Mouse (Mus musculus) kidney, adult 2 months (tissue): ENCODE data around the gene Golga1. TPM values are rescaled to one million over a fixed set of nuclear protein-coding genes. Genes with fewer than 3 reads are reported as not detected.

Experiments
- DNase-seq: peaks from one replicate; pipeline ENCODE4 v3.0.0; 2021
- H3K27ac ChIP-seq: fragments of 200-500 bp; 2 replicates; pipeline ENCODE4 v1.5.1; 2012; ENCODE audit warnings: low read depth, low read length, control low read depth, inconsistent platforms; ENCODE audit not compliant: insufficient read depth
- H3K27me3 ChIP-seq: fragments of 200-500 bp; replicated peaks from 2 replicates; pipeline ENCODE4 v1.6.1; 2012; ENCODE audit warnings: mild to moderate bottlenecking, moderate library complexity, low read length, inconsistent platforms; ENCODE audit not compliant: control insufficient read depth, insufficient read depth
- H3K36me3 ChIP-seq: fragments of 200-500 bp; 2 replicates; pipeline ENCODE4 v1.6.1; 2012; ENCODE audit warnings: mild to moderate bottlenecking, moderate library complexity, low read length, inconsistent platforms; ENCODE audit not compliant: control insufficient read depth, insufficient read depth
- H3K4me1 ChIP-seq: fragments of 200-500 bp; 2 replicates; pipeline ENCODE4 v1.6.1; 2011; ENCODE audit warnings: low read length; ENCODE audit not compliant: control insufficient read depth, insufficient read depth
- H3K4me3 ChIP-seq: fragments of 200-500 bp; 2 replicates; pipeline ENCODE4 v1.5.1; 2011; ENCODE audit warnings: mild to moderate bottlenecking, low read depth, low read length, control low read depth; ENCODE audit not compliant: insufficient read depth
- CTCF ChIP-seq: fragments of 200-500 bp; conservative IDR thresholded peaks from 2 replicates; pipeline ENCODE4 v1.5.1; 2011; ENCODE audit warnings: low read depth, mild to moderate bottlenecking, control low read depth, low read length, moderate library complexity, mixed read lengths; ENCODE audit not compliant: insufficient read depth, insufficient read length
- POLR2A ChIP-seq: fragments of 200-500 bp; IDR thresholded peaks from one replicate; pipeline ENCODE4 v1.6.1; 2011; ENCODE audit warnings: low read depth, low read length, control low read depth
- WGBS: fragments of 180-500 bp; shearing (Covaris S2); methylation state at CpG from one replicate; pipeline ENCODE4 v1.1.7; 2018; 5-methylcytosine and 5-hydroxymethylcytosine counted together
- polyA plus RNA-seq: library from polyadenylated mRNA; depleted of rRNA; stranded (reverse); fragments of >200 nt; gene quantifications from 2 replicates; pipeline ENCODE4 v1.2.3, GENCODE M21; 2012

The Golga1 gene
- polyA plus RNA-seq, 1 experiment, result 10.5 TPM

- H3K27me3 ChIP-seq, result no peaks in the 10 kb centered on the region
- H3K27ac ChIP-seq, result no peak overlapping the region
- TF ChIP-seq POLR2A, result no peak
- no peak for TF ChIP-seq CTCF
- H3K4me3 ChIP-seq, result no peak overlapping the region
- no peaks in the 10 kb centered on the region for H3K36me3 ChIP-seq
- H3K4me1 ChIP-seq, result no peaks in the 10 kb centered on the region
- no peak for DNase-seq
These were observed 5.3 kb upstream of the Golga1 start for GRCm38 (mm10) chr2:39070666-39071065.

- 82% methylated on average over 1 of the region's 1 CpGs for WGBS
- no peak for DNase-seq
- Histone ChIP-seq H3K36me3 (no peaks in the 10 kb centered on the region), H3K4me1 (peaks cover 1% of the 10 kb centered on the region; the same call in 1 of the 2 replicates), H3K27me3 (no peaks in the 10 kb centered on the region), H3K4me3 (no peak overlapping the region), H3K27ac (no peak overlapping the region)
- no peak for TF ChIP-seq CTCF
- no peak for TF ChIP-seq POLR2A
These were observed 3.8 kb upstream of the Golga1 start for GRCm38 (mm10) chr2:39069096-39069495.

DNA sequence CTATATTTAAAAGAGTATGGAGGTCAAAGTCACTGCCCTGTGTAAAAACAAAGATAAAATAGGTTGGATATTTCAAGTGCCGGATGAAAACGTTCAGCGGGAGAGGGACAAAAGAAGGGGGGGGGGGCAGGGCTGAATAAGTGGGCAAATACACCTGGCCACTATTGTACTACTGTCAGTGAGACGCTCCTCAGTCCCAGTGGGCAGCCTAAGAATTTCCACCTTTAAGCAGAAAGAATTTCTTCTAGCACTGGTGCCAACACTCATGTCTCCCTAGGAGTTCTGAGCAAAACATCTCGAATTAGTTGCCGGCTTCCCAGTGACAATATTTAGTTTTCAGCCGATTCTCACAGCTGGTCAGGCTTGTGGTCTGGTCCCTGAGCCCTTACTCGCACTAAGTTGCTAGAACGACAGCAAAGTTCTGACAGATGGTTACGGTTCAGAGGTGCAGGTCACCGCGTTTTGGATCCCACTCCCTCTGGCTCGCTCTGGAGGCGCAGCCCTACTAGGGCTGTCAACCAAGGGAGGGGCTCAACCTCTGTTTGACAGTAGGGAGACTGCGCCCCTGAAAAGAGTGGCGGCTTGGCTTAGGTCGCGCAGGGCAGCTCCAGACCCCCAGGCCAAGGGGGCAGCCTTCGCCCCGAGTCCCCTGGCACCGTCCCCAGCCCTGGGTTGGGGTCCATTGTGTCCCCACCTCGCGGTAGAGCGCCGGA, 498 bp downstream of the Golga1 start:
- Histone ChIP-seq H3K27me3 (no peaks in the 10 kb centered on the region), H3K36me3 (no peaks in the 10 kb centered on the region), H3K27ac (peak overlapping the region; percentile 74), H3K4me1 (peaks cover 2% of the 10 kb centered on the region; the same call in 1 of the 2 replicates), H3K4me3 (peak overlapping the region; percentile 84)
- 2% methylated on average over 25 of the region's 25 CpGs for WGBS
- DNase-seq, result no peak
- no peak for TF ChIP-seq CTCF
- no peak for TF ChIP-seq POLR2A

GRCm38 (mm10) chr2:39048515-39048914, 16.8 kb downstream of the Golga1 start:
- peaks cover 5% of the 10 kb centered on the region for H3K36me3 ChIP-seq
- 90% methylated on average over 1 of the region's 1 CpGs for WGBS
- DNase-seq, result no peak

GRCm38 (mm10) chr2:39040215-39040614, 25.1 kb downstream of the Golga1 start:
- H3K4me3 ChIP-seq, result no peak overlapping the region
- no peaks in the 10 kb centered on the region for H3K27me3 ChIP-seq
- TF ChIP-seq POLR2A, result no peak
- no peak for TF ChIP-seq CTCF
- no peak for DNase-seq
- peaks cover 2% of the 10 kb centered on the region for H3K36me3 ChIP-seq
- 98% methylated on average over 1 of the region's 1 CpGs for WGBS
- no peaks in the 10 kb centered on the region for H3K4me1 ChIP-seq
- H3K27ac ChIP-seq, result no peak overlapping the region

More at GRCm38 (mm10) chr2:39048515-39048914, 16.8 kb downstream of the Golga1 start:
- TF ChIP-seq CTCF (no peak), POLR2A (no peak)
- Histone ChIP-seq H3K27ac (no peak overlapping the region), H3K4me1 (no peaks in the 10 kb centered on the region), H3K4me3 (no peak overlapping the region), H3K27me3 (no peaks in the 10 kb centered on the region)

DNA sequence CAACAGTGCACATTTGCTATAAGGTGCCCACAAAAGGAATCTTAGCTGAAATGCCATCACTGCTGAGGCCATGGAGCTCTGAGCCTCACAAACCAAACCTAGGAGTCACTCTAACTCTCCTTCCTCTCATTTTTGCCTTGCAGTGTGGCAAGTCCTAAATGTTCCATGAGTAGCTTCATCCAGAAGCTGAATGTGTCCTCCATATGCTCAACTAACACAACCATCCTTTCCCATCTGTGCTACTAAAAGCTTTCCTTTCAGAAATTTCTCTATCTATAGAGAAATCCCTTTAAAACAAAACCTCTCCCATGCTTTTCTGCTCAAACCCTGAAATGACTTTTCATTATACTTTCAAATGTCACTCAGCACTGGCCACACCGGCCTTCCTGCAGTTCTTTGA, 33.7 kb downstream of the Golga1 start:
- Histone ChIP-seq H3K4me1 (no peaks in the 10 kb centered on the region), H3K27ac (no peak overlapping the region), H3K4me3 (no peak overlapping the region), H3K36me3 (peaks cover 10% of the 10 kb centered on the region), H3K27me3 (no peaks in the 10 kb centered on the region)
- DNase-seq, result no peak
- 93% methylated on average over 1 of the region's 1 CpGs for WGBS
- no peak for TF ChIP-seq POLR2A
- TF ChIP-seq CTCF, result no peak

DNA sequence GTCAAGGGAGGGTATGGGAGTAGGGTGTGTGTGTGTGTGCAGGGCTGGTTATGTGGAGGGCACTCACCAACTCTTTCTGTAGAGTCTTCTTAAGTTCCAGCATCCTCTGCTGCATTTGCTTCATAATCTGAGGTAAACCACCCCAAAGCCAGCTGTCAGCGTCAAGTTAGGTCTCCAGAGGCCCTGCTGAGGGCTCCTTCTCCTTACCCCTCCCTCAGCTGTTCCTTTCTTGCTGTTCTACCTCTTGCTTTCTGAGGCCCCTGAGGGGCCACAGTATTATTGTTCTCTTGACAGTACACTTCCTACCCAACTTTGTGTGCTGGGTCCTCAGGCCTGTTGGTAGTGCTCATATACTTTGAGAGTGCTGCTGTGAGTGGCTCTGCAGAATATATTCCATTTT, 45.3 kb downstream of the Golga1 start:
- Histone ChIP-seq H3K27me3 (no peaks in the 10 kb centered on the region), H3K4me3 (no peak overlapping the region), H3K36me3 (peaks cover 16% of the 10 kb centered on the region), H3K4me1 (no peaks in the 10 kb centered on the region), H3K27ac (no peak overlapping the region)
- 94% methylated on average over 1 of the region's 1 CpGs for WGBS
- no peak for DNase-seq
- no peak for TF ChIP-seq POLR2A
- TF ChIP-seq CTCF, result no peak
